Mouse (Mus musculus): Measurements from ENCODE around the gene 5730522E02Rik. TPM values are rescaled to one million over a fixed set of nuclear protein-coding genes. Genes with fewer than 3 reads are reported as not detected.

5730522E02Rik gene
- polyA plus RNA-seq, 1 experiment from 2014 or later = 0.09 TPM

DNA sequence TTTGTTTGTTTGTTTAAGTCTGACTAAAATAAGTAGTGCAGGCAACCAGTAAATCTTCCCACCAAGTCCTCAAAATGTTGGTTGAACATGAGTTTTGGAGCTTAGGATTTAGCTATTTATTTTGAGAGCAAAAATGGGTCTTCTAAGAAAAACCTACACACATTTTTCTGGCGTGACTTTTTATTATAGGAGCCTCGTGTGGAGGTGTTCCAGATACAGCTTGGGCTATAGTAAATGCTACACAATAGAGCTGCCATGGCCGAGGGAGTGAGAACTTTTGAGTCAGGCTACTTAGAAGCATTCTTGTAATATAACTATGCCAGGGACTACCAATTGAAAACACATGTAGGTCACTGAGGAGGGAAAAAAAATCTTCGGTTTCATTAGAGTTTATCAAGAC, 540.5 kb downstream of the 5730522E02Rik start:
- Histone ChIP-seq H3K36me3 (ENCODE audit: control insufficient read depth, insufficient read depth) (no peaks in the 10 kb centered on the region), H3K27me3 (ENCODE audit: control insufficient read depth, insufficient read depth, low read depth, low read length) (no peaks in the 10 kb centered on the region), H3K9me3 (replicated peaks; ENCODE audit: control insufficient read depth, low read length) (no peaks in the 10 kb centered on the region), H3K9ac (ENCODE audit: low read depth, low read length) (no peak overlapping the region), H3K27ac (ENCODE audit: low read length) (no peak overlapping the region), H3K4me2 (ENCODE audit: low read depth, low read length) (no peak overlapping the region), H3K4me1 (ENCODE audit: control insufficient read depth, low read depth, low read length) (no peaks in the 10 kb centered on the region), H3K4me3 (ENCODE audit: low read depth, low read length) (no peak overlapping the region)
- no peak for ATAC-seq (ENCODE audit: low read depth)
- WGBS (ENCODE audit: insufficient replicate concordance) = 44% methylated on average over 4 of the region's 4 CpGs

DNA sequence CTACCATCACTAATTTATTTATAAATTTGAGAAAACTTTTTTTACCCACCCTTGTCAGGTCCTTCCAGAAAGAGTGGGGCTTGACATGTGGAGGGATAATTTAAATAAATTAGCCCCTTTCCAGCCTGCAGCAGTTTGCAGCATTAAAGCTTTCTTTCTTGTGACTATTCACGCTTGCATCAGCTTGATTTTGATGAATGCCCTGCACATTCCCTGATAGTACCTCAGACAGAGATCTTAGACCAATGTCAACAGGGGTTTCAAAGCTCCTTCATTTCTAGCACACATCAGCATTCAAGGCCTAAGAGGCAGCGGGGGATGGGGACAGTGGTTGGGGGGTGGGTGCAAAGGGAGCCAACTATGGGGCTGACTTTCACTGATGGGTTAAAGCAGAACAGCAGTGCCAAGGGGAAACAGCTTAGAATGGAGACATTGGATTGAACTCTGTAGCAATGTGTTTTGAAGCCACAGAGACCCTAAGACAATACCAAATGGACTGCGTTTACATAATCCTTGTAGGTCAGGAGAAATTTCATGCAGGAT, 545.9 kb downstream of the 5730522E02Rik start:
- ATAC-seq (ENCODE audit: low read depth) = no peak
- Histone ChIP-seq H3K27me3 (ENCODE audit: control insufficient read depth, insufficient read depth, low read depth, low read length) (no peaks in the 10 kb centered on the region), H3K4me2 (ENCODE audit: low read depth, low read length) (no peak overlapping the region), H3K4me3 (ENCODE audit: low read depth, low read length) (no peak overlapping the region), H3K9me3 (replicated peaks; ENCODE audit: control insufficient read depth, low read length) (no peaks in the 10 kb centered on the region), H3K27ac (ENCODE audit: low read length) (no peak overlapping the region), H3K9ac (ENCODE audit: low read depth, low read length) (no peak overlapping the region), H3K4me1 (ENCODE audit: control insufficient read depth, low read depth, low read length) (no peaks in the 10 kb centered on the region), H3K36me3 (ENCODE audit: control insufficient read depth, insufficient read depth) (no peaks in the 10 kb centered on the region)
- WGBS (ENCODE audit: insufficient replicate concordance) = 60% methylated on average over 3 of the region's 3 CpGs

GRCm38 (mm10) chr11:25646282-25646681, 564.3 kb downstream of the 5730522E02Rik start:
- no peak overlapping the region for H3K4me2 ChIP-seq (ENCODE audit: low read depth, low read length)
- no peaks in the 10 kb centered on the region for H3K9me3 ChIP-seq (replicated peaks; ENCODE audit: control insufficient read depth, low read length)
- H3K4me1 ChIP-seq (ENCODE audit: control insufficient read depth, low read depth, low read length) = no peaks in the 10 kb centered on the region
- no peak for ATAC-seq (ENCODE audit: low read depth)
- 64% methylated on average over 5 of the region's 5 CpGs for WGBS (ENCODE audit: insufficient replicate concordance)
- no peak overlapping the region for H3K4me3 ChIP-seq (ENCODE audit: low read depth, low read length)
- H3K9ac ChIP-seq (ENCODE audit: low read depth, low read length) = no peak overlapping the region
- no peaks in the 10 kb centered on the region for H3K36me3 ChIP-seq (ENCODE audit: control insufficient read depth, insufficient read depth)
- no peaks in the 10 kb centered on the region for H3K27me3 ChIP-seq (ENCODE audit: control insufficient read depth, insufficient read depth, low read depth, low read length)
- H3K27ac ChIP-seq (ENCODE audit: low read length) = no peak overlapping the region

- WGBS (ENCODE audit: insufficient replicate concordance) = 52% methylated on average over 22 of the region's 22 CpGs
Observed at GRCm38 (mm10) chr11:25644767-25645622, 565.6 kb downstream of the 5730522E02Rik start.

GRCm38 (mm10) chr11:25606886-25607285, 603.7 kb downstream of the 5730522E02Rik start:
- Histone ChIP-seq H3K27me3 (ENCODE audit: control insufficient read depth, insufficient read depth, low read depth, low read length) (no peaks in the 10 kb centered on the region), H3K36me3 (ENCODE audit: control insufficient read depth, insufficient read depth) (no peaks in the 10 kb centered on the region), H3K27ac (ENCODE audit: low read length) (no peak overlapping the region), H3K9ac (ENCODE audit: low read depth, low read length) (no peak overlapping the region), H3K9me3 (replicated peaks; ENCODE audit: control insufficient read depth, low read length) (no peaks in the 10 kb centered on the region), H3K4me2 (ENCODE audit: low read depth, low read length) (no peak overlapping the region), H3K4me1 (ENCODE audit: control insufficient read depth, low read depth, low read length) (no peaks in the 10 kb centered on the region), H3K4me3 (ENCODE audit: low read depth, low read length) (no peak overlapping the region)
- WGBS (ENCODE audit: insufficient replicate concordance) = 48% methylated on average over 2 of the region's 2 CpGs
- no peak for ATAC-seq (ENCODE audit: low read depth)

More at GRCm38 (mm10) chr11:25644767-25645622, 565.6 kb downstream of the 5730522E02Rik start:
- no peaks in the 10 kb centered on the region for H3K9me3 ChIP-seq (replicated peaks; ENCODE audit: control insufficient read depth, low read length)
- ATAC-seq (ENCODE audit: low read depth) = no peak
- H3K4me2 ChIP-seq (ENCODE audit: low read depth, low read length) = no peak overlapping the region
- no peak overlapping the region for H3K27ac ChIP-seq (ENCODE audit: low read length)
- H3K9ac ChIP-seq (ENCODE audit: low read depth, low read length) = no peak overlapping the region
- no peaks in the 10 kb centered on the region for H3K36me3 ChIP-seq (ENCODE audit: control insufficient read depth, insufficient read depth)
- H3K4me3 ChIP-seq (ENCODE audit: low read depth, low read length) = no peak overlapping the region
- H3K27me3 ChIP-seq (ENCODE audit: control insufficient read depth, insufficient read depth, low read depth, low read length) = no peaks in the 10 kb centered on the region
- no peaks in the 10 kb centered on the region for H3K4me1 ChIP-seq (ENCODE audit: control insufficient read depth, low read depth, low read length)

DNA sequence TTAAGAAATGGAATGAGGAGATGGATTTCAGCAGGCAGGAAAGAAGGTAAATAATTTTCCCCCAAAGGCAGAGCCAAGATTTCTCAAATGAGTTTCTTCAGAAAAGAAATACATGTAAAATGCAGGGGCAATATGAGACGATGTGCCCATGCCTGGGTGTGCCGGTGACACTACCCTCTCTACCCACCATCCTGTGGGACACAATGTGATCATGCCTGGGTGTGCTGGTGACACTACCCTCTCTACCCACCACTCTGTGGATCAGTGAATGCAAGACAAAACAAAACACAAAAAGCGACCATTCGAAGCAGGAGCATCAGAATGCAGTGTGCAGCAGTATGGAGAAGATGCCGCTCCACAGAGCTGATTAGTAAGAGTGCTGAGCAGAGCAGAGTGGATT, 610.5 kb downstream of the 5730522E02Rik start:
- H3K36me3 ChIP-seq (ENCODE audit: control insufficient read depth, insufficient read depth) = no peaks in the 10 kb centered on the region
- no peaks in the 10 kb centered on the region for H3K27me3 ChIP-seq (ENCODE audit: control insufficient read depth, insufficient read depth, low read depth, low read length)
- no peak overlapping the region for H3K4me2 ChIP-seq (ENCODE audit: low read depth, low read length)
- no peak overlapping the region for H3K4me3 ChIP-seq (ENCODE audit: low read depth, low read length)
- WGBS (ENCODE audit: insufficient replicate concordance) = 75% methylated on average over 5 of the region's 5 CpGs
- no peaks in the 10 kb centered on the region for H3K4me1 ChIP-seq (ENCODE audit: control insufficient read depth, low read depth, low read length)
- ATAC-seq (ENCODE audit: low read depth) = no peak
- H3K9ac ChIP-seq (ENCODE audit: low read depth, low read length) = no peak overlapping the region
- no peak overlapping the region for H3K27ac ChIP-seq (ENCODE audit: low read length)
- no peaks in the 10 kb centered on the region for H3K9me3 ChIP-seq (replicated peaks; ENCODE audit: control insufficient read depth, low read length)

- Histone ChIP-seq H3K27me3 (ENCODE audit: control insufficient read depth, insufficient read depth, low read depth, low read length) (no peaks in the 10 kb centered on the region), H3K4me1 (ENCODE audit: control insufficient read depth, low read depth, low read length) (no peaks in the 10 kb centered on the region), H3K27ac (ENCODE audit: low read length) (no peak overlapping the region), H3K36me3 (ENCODE audit: control insufficient read depth, insufficient read depth) (no peaks in the 10 kb centered on the region), H3K9ac (ENCODE audit: low read depth, low read length) (no peak overlapping the region), H3K4me3 (ENCODE audit: low read depth, low read length) (no peak overlapping the region), H3K9me3 (replicated peaks; ENCODE audit: control insufficient read depth, low read length) (no peaks in the 10 kb centered on the region), H3K4me2 (ENCODE audit: low read depth, low read length) (no peak overlapping the region)
- 58% methylated on average over 6 of the region's 6 CpGs for WGBS (ENCODE audit: insufficient replicate concordance)
- ATAC-seq (ENCODE audit: low read depth) = no peak
Observed at GRCm38 (mm10) chr11:25595303-25595702, 615.3 kb downstream of the 5730522E02Rik start.

- Histone ChIP-seq H3K27me3 (ENCODE audit: control insufficient read depth, insufficient read depth, low read depth, low read length) (no peaks in the 10 kb centered on the region), H3K36me3 (ENCODE audit: control insufficient read depth, insufficient read depth) (no peaks in the 10 kb centered on the region), H3K9ac (ENCODE audit: low read depth, low read length) (no peak overlapping the region), H3K4me1 (ENCODE audit: control insufficient read depth, low read depth, low read length) (no peaks in the 10 kb centered on the region), H3K9me3 (replicated peaks; ENCODE audit: control insufficient read depth, low read length) (no peaks in the 10 kb centered on the region), H3K27ac (ENCODE audit: low read length) (no peak overlapping the region), H3K4me3 (ENCODE audit: low read depth, low read length) (no peak overlapping the region), H3K4me2 (ENCODE audit: low read depth, low read length) (no peak overlapping the region)
- WGBS (ENCODE audit: insufficient replicate concordance) = 54% methylated on average over 3 of the region's 3 CpGs
- ATAC-seq (ENCODE audit: low read depth) = no peak
Observed at GRCm38 (mm10) chr11:25594780-25595179, 615.8 kb downstream of the 5730522E02Rik start.

GRCm38 (mm10) chr11:25592268-25592667, 618.3 kb downstream of the 5730522E02Rik start:
- no peak for ATAC-seq (ENCODE audit: low read depth)
- Histone ChIP-seq H3K9ac (ENCODE audit: low read depth, low read length) (no peak overlapping the region), H3K27ac (ENCODE audit: low read length) (no peak overlapping the region), H3K4me1 (ENCODE audit: control insufficient read depth, low read depth, low read length) (no peaks in the 10 kb centered on the region), H3K36me3 (ENCODE audit: control insufficient read depth, insufficient read depth) (no peaks in the 10 kb centered on the region), H3K27me3 (ENCODE audit: control insufficient read depth, insufficient read depth, low read depth, low read length) (no peaks in the 10 kb centered on the region), H3K4me3 (ENCODE audit: low read depth, low read length) (no peak overlapping the region), H3K4me2 (ENCODE audit: low read depth, low read length) (no peak overlapping the region), H3K9me3 (replicated peaks; ENCODE audit: control insufficient read depth, low read length) (no peaks in the 10 kb centered on the region)
- 16% methylated on average over 3 of the region's 3 CpGs for WGBS (ENCODE audit: insufficient replicate concordance)
